Mouse (Mus musculus) liver, embryonic 15.5 days (tissue): ENCODE data around the gene Klhdc8a. TPM values are rescaled to one million over a fixed set of nuclear protein-coding genes. Genes with fewer than 3 reads are reported as not detected.

Source experiments
- ATAC-seq: fragments of 200-750 bp; cut with Nextera tagmentation; 2 replicates; pipeline ENCODE4 v1.8.0; 2017; ENCODE audit warnings: moderate number of reproducible peaks, mild to moderate bottlenecking, moderate library complexity; ENCODE audit not compliant: insufficient read depth
- H3K27ac ChIP-seq: fragments of 300-500 bp; sonication (generic); replicated peaks from 2 replicates; pipeline ENCODE4 v1.5.1; 2015; ENCODE audit warnings: mild to moderate bottlenecking, inconsistent platforms
- H3K27me3 ChIP-seq: fragments of 300-500 bp; sonication (generic); 2 replicates; pipeline ENCODE4 v1.6.1; 2015; ENCODE audit warnings: mild to moderate bottlenecking, inconsistent platforms
- H3K36me3 ChIP-seq: fragments of 300-500 bp; sonication (generic); replicated peaks from 2 replicates; pipeline ENCODE4 v1.6.1; 2015; ENCODE audit warnings: moderate library complexity, mild to moderate bottlenecking, inconsistent platforms
- H3K4me1 ChIP-seq: fragments of 300-500 bp; sonication (generic); replicated peaks from 2 replicates; pipeline ENCODE4 v1.6.1; 2015; ENCODE audit warnings: inconsistent platforms
- H3K4me2 ChIP-seq: fragments of 300-500 bp; sonication (generic); 2 replicates; pipeline ENCODE4 v1.6.1; 2015; ENCODE audit warnings: moderate library complexity, mild to moderate bottlenecking, inconsistent platforms
- H3K4me3 ChIP-seq: fragments of 300-500 bp; sonication (generic); replicated peaks from 2 replicates; pipeline ENCODE4 v1.5.1; 2015; ENCODE audit warnings: mild to moderate bottlenecking, inconsistent platforms
- H3K9ac ChIP-seq: fragments of 300-500 bp; sonication (generic); 2 replicates; pipeline ENCODE4 v1.6.1; 2015; ENCODE audit warnings: moderate library complexity, mild to moderate bottlenecking, inconsistent platforms
- H3K9me3 ChIP-seq: fragments of 300-500 bp; sonication (generic); replicated peaks from 2 replicates; pipeline ENCODE4 v1.6.1; 2016; ENCODE audit warnings: inconsistent platforms
- WGBS: fragments of 180-500 bp; shearing (Covaris S2); methylation state at CpG from one replicate; pipeline ENCODE4 v1.1.7; 2015; ENCODE audit warnings: mixed read lengths; ENCODE audit not compliant: insufficient replicate concordance; 5-methylcytosine and 5-hydroxymethylcytosine counted together
- polyA plus RNA-seq: library from polyadenylated mRNA; unstranded; fragments of >200 nt; fragmentation: Nextera tagmentation; extraction: Ambion mirVana; gene quantifications from 2 replicates; pipeline ENCODE4 v1.2.1, GENCODE M21; 2015

Gene Klhdc8a
- polyA plus RNA-seq, result 0.07 and 0.08 TPM in 2 replicates

DNA sequence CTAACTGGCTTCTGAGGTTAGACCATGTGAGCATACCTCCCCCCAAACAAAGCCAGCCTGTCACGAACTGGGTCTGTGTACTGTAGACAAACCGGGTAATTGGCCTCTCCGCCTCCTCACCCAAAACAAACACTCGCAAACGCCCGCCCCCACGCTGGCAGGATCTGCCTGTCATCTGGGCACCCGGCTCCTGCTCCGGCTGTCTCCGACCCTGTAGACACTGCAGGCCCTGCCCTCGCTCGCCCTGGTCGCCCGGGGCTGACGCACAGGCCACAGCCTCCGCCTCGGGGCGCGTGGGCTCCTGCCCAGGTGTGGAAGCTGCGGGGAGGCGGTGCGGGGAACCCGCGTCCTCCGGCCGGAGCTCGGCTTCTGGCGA, at the start of gene Klhdc8a:
Gene Klhdc8a, plus strand, starts transcription at position 202 of the 376 bp plus-strand sequence.
- H3K4me3 ChIP-seq, result peak within 1 kb of the TSS; percentile 50
- no peak within 1 kb of the TSS for H3K9ac ChIP-seq
- H3K36me3 ChIP-seq, result no peaks in the 10 kb centered on the region
- peaks cover 10% of the 10 kb centered on the region; the same call in 1 of the 2 replicates for H3K4me1 ChIP-seq
- no peaks in the 10 kb centered on the region for H3K9me3 ChIP-seq
- WGBS, result 2% methylated on average over 28 of the region's 28 CpGs
- H3K27ac ChIP-seq, result no peak within 1 kb of the TSS
- peak within 1 kb of the TSS; percentile 69 for H3K4me2 ChIP-seq
- peaks cover 85% of the 10 kb centered on the region for H3K27me3 ChIP-seq
- ATAC-seq, result peak; percentile 42; the same call in 1 of the 2 replicates

DNA sequence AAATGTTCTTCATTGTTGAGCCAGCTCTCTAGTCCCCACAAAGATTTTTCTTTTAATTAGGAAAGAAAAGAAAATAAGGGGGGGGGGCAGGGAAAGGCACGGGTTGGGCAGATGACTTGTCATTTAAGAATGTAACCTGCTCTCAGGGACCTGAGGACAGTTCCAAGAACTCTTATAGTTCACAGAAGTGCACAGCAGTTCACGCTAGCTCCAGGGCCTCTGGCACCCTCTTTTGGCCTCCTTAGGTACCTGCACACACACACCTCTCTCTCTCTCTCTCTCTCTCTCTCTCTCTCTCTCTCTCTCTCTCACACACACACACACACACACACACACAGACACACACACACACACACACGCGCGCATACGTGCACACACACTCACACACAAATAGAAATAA, 44.0 kb upstream of the Klhdc8a start:
- Histone ChIP-seq H3K4me2 (no peak overlapping the region), H3K4me1 (no peaks in the 10 kb centered on the region), H3K36me3 (no peaks in the 10 kb centered on the region), H3K27me3 (no peaks in the 10 kb centered on the region; the same call in 1 of the 2 replicates), H3K27ac (no peak overlapping the region), H3K9ac (no peak overlapping the region), H3K4me3 (no peak overlapping the region), H3K9me3 (no peaks in the 10 kb centered on the region)
- ATAC-seq, result no peak
- WGBS, result 63% methylated on average over 6 of the region's 6 CpGs

DNA sequence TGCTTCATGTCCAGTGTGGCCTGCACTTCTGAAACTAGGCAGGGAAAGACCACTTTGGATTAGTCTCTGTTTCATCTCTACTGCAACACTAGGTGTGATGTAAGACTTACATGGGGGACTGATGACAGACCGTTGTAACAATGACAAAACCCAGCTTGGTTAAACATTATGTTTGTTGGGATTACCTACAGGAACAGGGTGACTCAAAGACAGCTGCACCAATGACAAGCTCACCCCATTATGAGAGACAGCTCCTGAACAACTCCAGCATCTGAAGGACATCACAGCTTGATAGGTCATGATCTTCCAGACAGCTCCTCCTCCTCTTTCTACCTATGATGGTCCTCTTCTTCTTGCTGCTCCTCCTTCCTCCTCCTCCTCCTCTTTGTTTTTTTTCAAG, 38.1 kb upstream of the Klhdc8a start:
- 68% methylated on average over 1 of the region's 1 CpGs for WGBS
- Histone ChIP-seq H3K4me1 (peaks cover 16% of the 10 kb centered on the region), H3K36me3 (no peaks in the 10 kb centered on the region), H3K9me3 (no peaks in the 10 kb centered on the region), H3K9ac (no peak overlapping the region), H3K27ac (no peak overlapping the region), H3K4me2 (no peak overlapping the region), H3K27me3 (no peaks in the 10 kb centered on the region; the same call in 1 of the 2 replicates), H3K4me3 (no peak overlapping the region)
- no peak for ATAC-seq

DNA sequence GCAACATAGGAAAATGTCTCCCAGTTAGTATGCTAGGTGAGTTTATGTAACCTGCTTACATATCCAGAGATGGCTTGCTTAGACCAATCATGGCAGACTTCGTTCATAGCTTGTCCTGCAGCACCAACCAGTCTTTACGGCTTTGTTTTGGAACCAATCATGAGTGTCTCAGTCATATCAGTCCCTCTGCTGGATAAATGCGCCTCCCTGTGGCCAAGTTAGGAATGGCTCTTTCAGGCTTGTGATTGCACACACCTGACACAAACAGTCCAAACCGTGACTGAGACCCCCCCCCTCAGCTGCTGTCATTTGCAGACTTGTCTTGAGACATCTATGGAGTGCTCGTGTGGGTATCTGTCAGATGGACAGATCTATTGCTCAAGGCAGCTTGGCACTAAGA, 37.4 kb upstream of the Klhdc8a start:
- Histone ChIP-seq H3K4me1 (peaks cover 19% of the 10 kb centered on the region), H3K4me3 (no peak overlapping the region), H3K4me2 (no peak overlapping the region), H3K36me3 (no peaks in the 10 kb centered on the region), H3K9me3 (no peaks in the 10 kb centered on the region), H3K9ac (no peak overlapping the region), H3K27ac (no peak overlapping the region), H3K27me3 (no peaks in the 10 kb centered on the region; the same call in 1 of the 2 replicates)
- no peak for ATAC-seq
- 39% methylated on average over 5 of the region's 5 CpGs for WGBS

DNA sequence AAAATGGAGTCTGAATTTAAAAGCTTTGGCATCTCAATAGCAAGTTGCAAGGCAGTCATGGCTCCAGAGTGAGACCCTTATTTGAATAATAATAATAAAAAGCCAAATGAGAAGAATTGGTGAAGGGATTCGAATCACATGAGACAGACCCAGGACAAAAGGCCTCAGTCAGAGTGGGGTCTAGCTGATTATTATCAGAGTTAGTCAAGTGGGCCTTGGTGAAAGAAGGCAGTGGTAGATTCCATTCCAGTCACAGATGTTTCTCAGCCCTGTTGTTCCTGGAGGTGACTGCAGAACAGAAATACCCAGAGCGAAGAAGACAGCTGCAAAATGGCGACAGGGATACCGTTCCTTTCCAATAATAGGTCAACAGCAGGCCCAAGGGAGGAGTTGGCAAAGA, 34.8 kb upstream of the Klhdc8a start:
- no peak overlapping the region for H3K9ac ChIP-seq
- H3K27ac ChIP-seq, result no peak overlapping the region
- no peak overlapping the region for H3K4me2 ChIP-seq
- no peaks in the 10 kb centered on the region for H3K9me3 ChIP-seq
- H3K27me3 ChIP-seq, result no peaks in the 10 kb centered on the region
- H3K4me3 ChIP-seq, result no peak overlapping the region
- WGBS, result 89% methylated on average over 4 of the region's 4 CpGs
- H3K36me3 ChIP-seq, result no peaks in the 10 kb centered on the region
- no peak for ATAC-seq
- H3K4me1 ChIP-seq, result peaks cover 19% of the 10 kb centered on the region

DNA sequence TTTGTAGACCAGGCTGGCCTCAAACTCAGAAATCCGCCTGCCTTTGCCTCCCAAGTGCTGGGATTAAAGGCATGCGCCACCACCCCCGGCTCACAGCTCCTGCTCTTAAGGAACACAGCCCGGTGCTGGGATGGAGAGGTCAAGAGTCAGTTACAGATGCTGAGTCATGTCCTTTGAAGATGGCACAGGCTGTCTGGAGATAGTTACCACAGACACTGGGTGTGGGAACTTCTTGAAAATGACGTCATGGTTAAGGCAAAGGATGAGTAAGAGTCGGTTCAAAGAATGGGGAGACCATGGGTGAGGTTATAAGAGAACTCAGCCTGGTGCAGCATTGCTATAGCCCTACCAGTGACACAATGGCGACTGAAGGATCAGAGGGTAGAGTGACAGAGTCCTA, 33.8 kb upstream of the Klhdc8a start:
- Histone ChIP-seq H3K9me3 (no peaks in the 10 kb centered on the region), H3K9ac (no peak overlapping the region), H3K4me1 (peaks cover 19% of the 10 kb centered on the region), H3K27ac (no peak overlapping the region), H3K4me3 (no peak overlapping the region), H3K4me2 (peak overlapping the region; percentile 35), H3K36me3 (no peaks in the 10 kb centered on the region), H3K27me3 (peaks cover 5% of the 10 kb centered on the region; the same call in 1 of the 2 replicates)
- 39% methylated on average over 7 of the region's 7 CpGs for WGBS
- peak; percentile 97 for ATAC-seq

DNA sequence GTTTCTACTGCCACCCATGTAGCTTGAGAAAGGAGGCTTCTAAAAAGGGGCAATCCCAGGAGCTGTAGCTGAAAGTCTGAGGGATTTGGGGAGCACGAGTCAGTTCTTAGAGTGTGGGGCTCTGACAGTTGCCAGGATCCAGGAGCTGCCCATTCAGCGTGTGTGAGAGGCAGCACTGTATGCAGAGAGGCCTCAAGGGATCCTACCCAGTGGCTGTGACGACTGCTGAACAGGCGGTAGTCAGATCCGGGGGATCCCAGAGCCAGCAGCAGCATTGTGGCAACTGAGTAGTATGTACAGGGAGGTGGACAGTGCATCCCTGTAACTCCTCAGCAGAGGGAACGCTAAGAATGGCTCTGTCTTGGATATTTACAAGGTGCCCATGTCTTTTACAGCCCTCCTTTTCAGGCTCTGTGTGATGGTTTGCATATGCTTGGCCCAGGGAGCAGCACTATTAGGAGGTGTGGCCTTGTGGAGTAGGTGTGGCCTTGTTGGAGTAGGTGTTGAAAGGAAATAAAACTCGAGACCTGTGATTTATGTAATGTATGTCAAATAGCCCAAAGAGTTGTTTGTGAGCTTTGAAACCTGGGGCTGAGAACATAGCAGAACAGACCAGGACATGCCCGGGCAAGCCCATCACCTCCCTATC, 33.1 kb upstream of the Klhdc8a start:
- no peak for ATAC-seq
- Histone ChIP-seq H3K4me2 (no peak overlapping the region; the same call in 1 of the 2 replicates), H3K27ac (no peak overlapping the region), H3K9me3 (no peaks in the 10 kb centered on the region), H3K9ac (no peak overlapping the region), H3K4me1 (peaks cover 19% of the 10 kb centered on the region), H3K4me3 (no peak overlapping the region), H3K27me3 (peaks cover 6% of the 10 kb centered on the region; the same call in 1 of the 2 replicates), H3K36me3 (no peaks in the 10 kb centered on the region)
- 66% methylated on average over 8 of the region's 8 CpGs for whole genome bisulfite sequencing

DNA sequence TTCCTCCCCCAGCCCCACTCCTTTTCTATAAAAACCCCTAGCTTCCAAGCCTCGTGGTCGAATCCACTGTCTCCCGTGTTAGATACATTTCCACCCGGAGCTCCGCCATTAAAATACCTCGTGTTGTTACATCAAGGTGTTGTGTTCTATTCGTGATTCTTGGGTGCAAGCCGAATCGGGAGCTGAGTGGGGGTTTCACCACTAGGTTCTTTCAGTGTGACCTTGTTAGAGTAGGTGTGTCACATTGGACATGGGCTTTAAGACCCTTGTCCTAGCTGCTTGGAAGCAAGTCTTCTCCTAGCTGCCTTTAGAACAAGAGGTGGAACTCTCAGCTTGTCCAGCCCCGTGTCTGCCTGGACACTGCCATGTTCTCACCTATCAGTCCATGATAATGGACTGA, 32.5 kb upstream of the Klhdc8a start:
- H3K36me3 ChIP-seq, result no peaks in the 10 kb centered on the region
- no peak overlapping the region for H3K27ac ChIP-seq
- peaks cover 19% of the 10 kb centered on the region for H3K4me1 ChIP-seq
- WGBS, result 78% methylated on average over 10 of the region's 10 CpGs
- no peak overlapping the region for H3K4me3 ChIP-seq
- no peak overlapping the region for H3K4me2 ChIP-seq
- H3K9ac ChIP-seq, result no peak overlapping the region
- no peak for ATAC-seq
- peaks cover 6% of the 10 kb centered on the region; the same call in 1 of the 2 replicates for H3K27me3 ChIP-seq
- H3K9me3 ChIP-seq, result no peaks in the 10 kb centered on the region

DNA sequence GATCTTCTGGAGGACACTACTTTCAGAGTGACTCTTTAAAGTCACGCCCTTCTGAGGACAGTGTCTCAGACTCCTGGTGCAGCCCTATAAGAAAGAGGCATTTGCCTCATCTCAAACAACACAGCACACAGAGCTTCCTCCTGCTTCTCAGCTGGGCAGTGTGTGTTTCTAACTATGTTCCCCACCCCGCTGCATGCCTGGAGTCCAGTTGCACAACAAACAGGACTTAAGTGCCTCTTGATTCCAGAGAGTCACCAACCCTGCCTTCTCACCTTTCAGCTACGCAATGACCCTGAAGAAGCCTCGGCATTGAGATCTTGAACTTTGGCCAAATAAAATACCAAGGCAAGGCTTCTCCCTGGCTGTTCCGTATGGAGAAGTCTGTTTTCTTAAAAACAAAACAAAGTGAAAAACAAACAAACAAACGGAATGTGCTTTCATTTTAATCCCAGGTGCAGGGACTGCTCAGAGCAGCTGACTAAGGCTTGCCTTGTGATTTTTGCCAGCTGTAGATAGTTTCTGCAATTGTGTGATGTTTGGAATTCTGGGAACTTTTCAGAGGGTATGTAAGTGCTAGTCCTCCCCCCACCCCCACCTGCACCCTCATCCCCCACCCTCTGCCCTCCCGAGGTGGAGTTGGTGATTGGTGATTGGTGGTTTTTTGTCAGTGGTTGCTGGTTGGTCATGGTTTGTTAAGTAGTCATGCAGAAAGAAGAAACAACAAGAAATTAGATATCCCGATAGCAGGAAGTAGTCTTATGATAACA, 31.5 kb upstream of the Klhdc8a start:
- Histone ChIP-seq H3K4me3 (no peak overlapping the region), H3K36me3 (no peaks in the 10 kb centered on the region), H3K27me3 (peaks cover 6% of the 10 kb centered on the region; the same call in 1 of the 2 replicates), H3K4me2 (no peak overlapping the region), H3K4me1 (peaks cover 19% of the 10 kb centered on the region), H3K9me3 (no peaks in the 10 kb centered on the region), H3K9ac (no peak overlapping the region), H3K27ac (no peak overlapping the region)
- WGBS, result 44% methylated on average over 8 of the region's 8 CpGs
- ATAC-seq, result no peak

DNA sequence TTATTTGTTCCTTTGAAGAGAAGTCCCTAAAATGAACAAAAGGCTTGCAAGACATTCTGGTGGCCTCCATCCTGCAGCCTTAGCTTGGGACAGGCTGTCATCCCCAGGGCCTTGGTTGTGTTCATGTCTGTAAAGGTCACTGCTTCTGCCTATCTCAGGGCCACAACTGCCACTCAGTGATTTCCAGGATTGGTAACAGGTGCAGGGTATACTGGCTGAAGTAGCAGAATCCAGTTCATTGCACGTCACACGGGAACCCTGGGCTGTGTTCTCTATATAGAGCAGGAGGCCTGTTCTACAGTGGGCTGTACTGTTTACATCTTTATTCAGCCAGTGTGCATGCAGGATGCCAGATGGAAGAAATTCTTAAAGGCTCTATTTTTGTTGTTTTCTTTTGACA, 30.5 kb upstream of the Klhdc8a start:
- Histone ChIP-seq H3K9me3 (no peaks in the 10 kb centered on the region), H3K4me1 (peaks cover 19% of the 10 kb centered on the region), H3K27ac (no peak overlapping the region), H3K9ac (no peak overlapping the region), H3K27me3 (peaks cover 6% of the 10 kb centered on the region; the same call in 1 of the 2 replicates), H3K4me2 (no peak overlapping the region), H3K36me3 (no peaks in the 10 kb centered on the region), H3K4me3 (no peak overlapping the region)
- 53% methylated on average over 2 of the region's 2 CpGs for WGBS
- ATAC-seq, result no peak

DNA sequence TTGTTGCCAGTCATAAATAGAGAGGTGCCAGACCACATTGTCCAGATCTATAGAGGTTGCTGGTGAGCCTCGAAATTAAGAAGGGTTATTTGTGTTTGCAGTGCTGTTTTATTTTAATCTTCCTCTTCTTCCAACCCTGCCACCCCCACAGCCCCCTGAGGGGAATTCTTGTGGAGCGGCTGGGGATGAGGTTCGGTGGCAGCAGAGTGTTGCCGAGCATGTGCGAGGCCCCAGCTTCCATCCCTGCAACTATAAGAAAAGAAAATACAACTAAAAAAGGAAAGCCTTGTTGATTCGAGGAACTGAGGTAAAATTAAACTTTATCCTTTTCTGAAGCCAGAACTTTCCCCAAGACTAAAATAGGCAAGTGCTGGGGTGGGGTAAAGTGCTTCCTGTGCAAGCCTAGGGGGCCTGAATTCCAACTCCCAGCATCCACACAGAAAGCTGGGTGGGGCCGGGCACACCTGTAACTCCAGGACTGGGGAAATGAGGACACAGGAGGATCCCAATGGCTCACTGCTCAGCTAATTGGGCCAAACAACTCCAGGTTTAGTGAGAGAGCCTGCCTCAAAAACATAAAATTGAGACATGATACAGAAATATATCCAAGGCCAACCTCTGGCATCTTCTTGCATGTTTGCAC, 29.9 kb upstream of the Klhdc8a start:
- H3K4me2 ChIP-seq, result no peak overlapping the region
- peaks cover 19% of the 10 kb centered on the region for H3K4me1 ChIP-seq
- no peak overlapping the region for H3K9ac ChIP-seq
- H3K4me3 ChIP-seq, result no peak overlapping the region
- no peak for ATAC-seq
- H3K27ac ChIP-seq, result no peak overlapping the region
- WGBS, result 65% methylated on average over 7 of the region's 7 CpGs
- no peaks in the 10 kb centered on the region for H3K36me3 ChIP-seq
- no peaks in the 10 kb centered on the region for H3K9me3 ChIP-seq
- peaks cover 6% of the 10 kb centered on the region; the same call in 1 of the 2 replicates for H3K27me3 ChIP-seq
